Mouse (Mus musculus): ENCODE results near the gene Kcnmb4. TPM values are rescaled to one million over a fixed set of nuclear protein-coding genes. Genes with fewer than 3 reads are reported as not detected.

Gene Kcnmb4
- not detected for total RNA-seq (2023)

DNA sequence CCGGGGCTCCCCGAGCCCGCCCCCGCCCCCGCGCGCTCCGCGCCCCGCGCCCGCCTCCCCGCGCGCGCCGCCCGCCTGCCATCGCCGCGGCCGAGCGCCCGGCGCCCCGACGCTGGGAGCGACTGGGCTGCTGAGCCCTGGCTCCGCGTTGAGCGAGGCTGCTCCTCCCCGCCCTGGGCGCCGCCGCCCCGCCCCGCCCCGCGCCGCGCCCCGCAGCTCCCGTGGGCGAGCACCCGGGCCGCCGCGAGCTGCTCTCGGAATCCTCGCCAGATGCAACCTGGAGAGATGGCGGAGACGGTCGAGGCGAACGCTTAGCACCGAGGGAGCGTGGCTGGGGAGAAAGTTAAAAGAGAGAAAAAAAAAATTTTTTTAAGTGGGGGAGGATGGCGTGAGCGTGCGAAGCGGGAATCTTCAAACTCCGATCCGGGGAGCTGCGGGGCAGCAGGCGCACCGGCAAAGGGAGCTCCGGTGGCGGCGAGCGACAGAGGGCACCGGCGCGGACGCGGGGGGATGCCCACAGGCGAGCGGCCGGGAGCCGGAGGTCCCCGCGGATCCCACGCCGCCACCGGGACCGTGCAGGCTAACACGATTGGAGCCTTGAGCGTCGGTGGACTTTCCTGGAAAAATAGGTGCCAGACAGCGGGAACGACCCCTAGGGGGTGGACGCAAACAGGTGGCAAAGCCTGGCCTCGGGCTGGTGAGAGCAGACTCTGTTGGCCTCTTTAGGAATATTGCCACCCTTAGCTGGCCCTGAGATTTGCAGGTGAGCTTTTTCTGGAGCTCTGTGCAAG lies at the start of gene Kcnmb4:
Gene Kcnmb4 (minus strand): TSS at position 120 of the 791 bp plus-strand sequence.

Other genes with a start within 250 kb of the Kcnmb4 start
- gene Ptprb, start 198.4 kb downstream of the Kcnmb4 start, total RNA-seq (2023) = not detected
- 10 to 100 TPM; 76.4 to 77.9 TPM for gene Cnot2, start 107.6 kb upstream of the Kcnmb4 start, total RNA-seq (2023)